Mouse (Mus musculus) G1E (cell line): ENCODE measurements at regions not wholly inside any gene's neighbourhood (a gene's known extent, or its start where the extent isn't known, plus 50 kb on each side); places are given as distances from the start of the nearest gene placed in this dataset.

Source experiments
- CTCF ChIP-seq: IDR thresholded peaks from 2 replicates; pipeline ENCODE4 v1.5.1; 2012; ENCODE audit warnings: low read depth, low read length, inconsistent platforms, mixed read lengths
- GATA1 ChIP-seq: IDR thresholded peaks from 2 replicates; pipeline ENCODE4 v1.6.1; 2012; ENCODE audit warnings: borderline replicate concordance, low read length, inconsistent platforms, mixed read lengths
- POLR2AphosphoS5 ChIP-seq: IDR thresholded peaks from 2 replicates; pipeline ENCODE4 v1.6.1; 2012; ENCODE audit warnings: low read depth, low read length, inconsistent platforms; ENCODE audit not compliant: insufficient replicate concordance
- TAL1 ChIP-seq: conservative IDR thresholded peaks from 2 replicates; pipeline ENCODE4 v1.6.1; 2012; ENCODE audit warnings: low read depth, low read length, inconsistent platforms, mixed read lengths

GRCm38 (mm10) chr4:64812812-64813211 is 311.2 kb upstream of the Pappa start:
- TF ChIP-seq CTCF (no peak), GATA1 (no peak), TAL1 (no peak), POLR2AphosphoS5 (no peak)
